Mouse (Mus musculus) embryonic facial prominence, embryonic 15.5 days (tissue): ENCODE data around the gene Slc44a1. TPM values are rescaled to one million over a fixed set of nuclear protein-coding genes. Genes with fewer than 3 reads are reported as not detected.

Experiments
- ATAC-seq: fragments of 200-750 bp; cut with Nextera tagmentation; 2 replicates; pipeline ENCODE4 v1.8.0; 2017; ENCODE audit warnings: low read depth, moderate TSS enrichment; ENCODE audit not compliant: insufficient number of reproducible peaks, low FRiP score, low TSS enrichment
- H3K27ac ChIP-seq: fragments of 300-500 bp; sonication (generic); replicated peaks from 2 replicates; pipeline ENCODE4 v1.5.1; 2015; ENCODE audit warnings: mild to moderate bottlenecking, inconsistent platforms
- H3K27me3 ChIP-seq: fragments of 300-500 bp; sonication (generic); 2 replicates; pipeline ENCODE4 v1.6.1; 2015; ENCODE audit warnings: inconsistent platforms
- H3K36me3 ChIP-seq: fragments of 300-500 bp; sonication (generic); 2 replicates; pipeline ENCODE4 v1.6.1; 2015; ENCODE audit warnings: mild to moderate bottlenecking, inconsistent platforms
- H3K4me1 ChIP-seq: fragments of 300-500 bp; sonication (generic); 2 replicates; pipeline ENCODE4 v1.6.1; 2015; ENCODE audit warnings: inconsistent platforms
- H3K4me2 ChIP-seq: fragments of 300-500 bp; sonication (generic); replicated peaks from 2 replicates; pipeline ENCODE4 v1.6.1; 2015; ENCODE audit warnings: mild to moderate bottlenecking, inconsistent platforms
- H3K4me3 ChIP-seq: fragments of 300-500 bp; sonication (generic); replicated peaks from 2 replicates; pipeline ENCODE4 v1.5.1; 2015; ENCODE audit warnings: mild to moderate bottlenecking, inconsistent platforms
- H3K9ac ChIP-seq: fragments of 300-500 bp; sonication (generic); 2 replicates; pipeline ENCODE4 v1.6.1; 2015; ENCODE audit warnings: inconsistent platforms
- H3K9me3 ChIP-seq: fragments of 300-500 bp; sonication (generic); replicated peaks from 2 replicates; pipeline ENCODE4 v1.6.1; 2016; ENCODE audit warnings: inconsistent platforms
- WGBS: fragments of 180-500 bp; shearing (Covaris S2); methylation state at CpG from one replicate; pipeline ENCODE4 v1.1.7; 2015; 5-methylcytosine and 5-hydroxymethylcytosine counted together
- polyA plus RNA-seq: library from polyadenylated mRNA; unstranded; fragments of >200 nt; fragmentation: Nextera tagmentation; extraction: Ambion mirVana; gene quantifications from 2 replicates; pipeline ENCODE4 v1.2.1, GENCODE M21; 2015

Gene Slc44a1
- polyA plus RNA-seq, 1 experiment from 2014 or later = 47.9 TPM

DNA sequence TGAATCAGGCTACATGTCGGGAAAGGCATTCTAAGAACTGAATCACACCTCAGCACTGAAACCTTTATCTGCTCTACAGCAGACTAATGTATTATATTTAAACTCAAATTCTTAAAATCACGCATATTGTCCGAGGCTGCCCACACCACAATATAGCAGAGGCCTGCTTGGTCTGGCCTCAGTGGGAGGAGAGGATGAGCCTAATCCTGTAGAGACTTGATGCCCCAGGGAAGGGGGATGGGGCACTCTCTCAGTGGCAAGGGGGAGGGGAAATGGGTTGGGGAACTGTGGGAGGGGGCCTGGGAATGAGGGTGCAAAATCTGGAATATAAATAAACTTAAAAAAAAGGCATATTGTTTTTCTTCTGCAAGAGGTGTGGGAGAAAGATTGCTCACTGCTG is 177.8 kb downstream of the Slc44a1 start:
- Histone ChIP-seq H3K4me2 (no peak overlapping the region), H3K27me3 (no peaks in the 10 kb centered on the region), H3K9me3 (no peaks in the 10 kb centered on the region), H3K4me1 (no peaks in the 10 kb centered on the region), H3K36me3 (no peaks in the 10 kb centered on the region), H3K9ac (no peak overlapping the region), H3K4me3 (no peak overlapping the region), H3K27ac (no peak overlapping the region)
- ATAC-seq = no peak
- WGBS = 56% methylated on average over 3 of the region's 3 CpGs

DNA sequence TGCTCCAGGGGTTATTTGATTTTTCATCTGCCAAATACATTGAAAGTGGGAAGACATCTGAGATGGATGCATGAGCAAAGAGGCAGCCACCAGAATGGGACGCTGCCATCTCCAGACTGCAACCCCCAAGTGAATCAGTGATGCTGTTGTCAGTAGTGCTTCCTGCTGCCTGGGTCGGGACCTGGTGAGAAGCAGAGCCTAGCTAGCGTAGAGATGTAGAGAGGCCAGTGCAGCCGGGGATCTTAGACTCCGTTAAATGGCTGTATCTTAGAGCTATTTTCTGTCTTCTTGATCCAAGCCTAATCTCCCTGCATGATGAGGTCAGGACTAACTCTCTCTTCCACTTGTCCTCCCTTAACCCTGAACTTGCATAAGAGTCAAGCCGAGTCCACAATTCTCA is 179.9 kb downstream of the Slc44a1 start:
- Histone ChIP-seq H3K4me1 (no peaks in the 10 kb centered on the region), H3K27me3 (no peaks in the 10 kb centered on the region), H3K9me3 (no peaks in the 10 kb centered on the region), H3K9ac (no peak overlapping the region), H3K4me2 (no peak overlapping the region), H3K4me3 (no peak overlapping the region), H3K27ac (no peak overlapping the region), H3K36me3 (no peaks in the 10 kb centered on the region)
- WGBS = 84% methylated on average over 6 of the region's 6 CpGs
- ATAC-seq = no peak

DNA sequence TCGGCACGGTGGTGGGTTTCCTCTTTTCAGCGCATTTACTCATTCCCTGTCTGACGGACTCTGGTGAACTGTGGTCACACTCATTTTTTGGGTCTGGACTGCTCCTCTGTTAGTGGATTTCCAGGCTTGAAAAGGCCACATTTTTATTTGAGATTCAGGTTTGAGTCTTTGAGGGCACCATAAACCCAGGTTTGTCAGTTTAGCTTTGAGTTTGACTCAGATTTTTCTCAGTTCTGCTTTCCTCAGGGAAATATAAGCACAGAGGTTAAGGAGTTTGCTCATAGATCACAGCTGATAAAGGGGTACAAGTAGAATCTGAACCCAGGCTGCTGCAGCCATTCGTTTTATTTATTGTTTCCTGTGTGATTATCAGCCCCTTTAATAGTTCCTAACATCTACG is 180.9 kb downstream of the Slc44a1 start:
- ATAC-seq = no peak
- H3K4me2 ChIP-seq = no peak overlapping the region
- H3K9ac ChIP-seq = no peak overlapping the region
- no peaks in the 10 kb centered on the region for H3K27me3 ChIP-seq
- no peaks in the 10 kb centered on the region for H3K4me1 ChIP-seq
- no peaks in the 10 kb centered on the region for H3K36me3 ChIP-seq
- WGBS = 66% methylated on average over 6 of the region's 6 CpGs
- no peak overlapping the region for H3K4me3 ChIP-seq
- no peak overlapping the region for H3K27ac ChIP-seq
- no peaks in the 10 kb centered on the region for H3K9me3 ChIP-seq

DNA sequence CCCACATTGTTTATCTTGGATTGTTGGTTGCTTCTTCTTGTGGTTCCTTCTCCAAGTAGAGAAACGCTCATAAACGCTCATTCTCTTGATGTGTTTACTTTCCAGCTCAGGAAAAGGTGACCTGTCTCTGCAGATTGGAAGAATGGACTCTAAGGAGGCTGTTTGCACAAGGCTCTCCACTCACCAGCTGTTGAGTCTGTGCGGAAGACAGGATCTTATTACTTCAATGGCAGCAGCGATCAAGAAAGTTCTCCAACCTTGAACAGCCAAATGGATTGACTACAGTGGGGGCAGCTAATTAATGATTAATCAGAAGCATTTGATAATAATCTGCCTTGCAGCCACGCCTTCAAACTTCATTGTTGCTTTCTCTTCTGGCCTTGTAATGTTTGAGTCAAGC is 181.3 kb downstream of the Slc44a1 start:
- no peak overlapping the region for H3K27ac ChIP-seq
- no peak overlapping the region for H3K4me3 ChIP-seq
- no peak for ATAC-seq
- no peaks in the 10 kb centered on the region for H3K4me1 ChIP-seq
- H3K27me3 ChIP-seq = no peaks in the 10 kb centered on the region
- no peaks in the 10 kb centered on the region for H3K9me3 ChIP-seq
- no peaks in the 10 kb centered on the region for H3K36me3 ChIP-seq
- WGBS = 76% methylated on average over 5 of the region's 5 CpGs
- no peak overlapping the region for H3K4me2 ChIP-seq
- H3K9ac ChIP-seq = no peak overlapping the region

DNA sequence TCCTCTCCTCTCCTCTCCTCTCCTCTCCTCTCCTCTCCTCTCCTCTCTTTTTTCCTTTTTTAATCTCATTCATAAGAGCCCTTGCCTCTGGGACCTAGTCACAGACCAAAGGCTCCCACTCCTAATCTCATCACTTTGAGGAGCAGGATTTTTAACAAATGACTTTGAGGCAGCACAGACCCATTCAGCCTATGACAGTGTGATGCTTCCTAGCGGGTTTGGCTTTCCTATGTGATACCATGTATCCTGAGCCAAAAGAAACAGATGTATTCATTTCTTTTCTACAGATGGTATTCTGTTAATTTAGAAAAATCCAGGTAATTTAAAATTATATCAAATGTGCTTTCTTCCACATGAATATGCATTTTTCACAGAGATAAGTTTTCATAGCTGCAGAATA is 183.5 kb downstream of the Slc44a1 start:
- WGBS = 84% methylated on average over 1 of the region's 1 CpGs
- Histone ChIP-seq H3K9me3 (no peaks in the 10 kb centered on the region), H3K4me1 (no peaks in the 10 kb centered on the region), H3K36me3 (no peaks in the 10 kb centered on the region), H3K4me3 (no peak overlapping the region), H3K9ac (no peak overlapping the region), H3K4me2 (no peak overlapping the region), H3K27ac (no peak overlapping the region), H3K27me3 (no peaks in the 10 kb centered on the region)
- ATAC-seq = no peak

DNA sequence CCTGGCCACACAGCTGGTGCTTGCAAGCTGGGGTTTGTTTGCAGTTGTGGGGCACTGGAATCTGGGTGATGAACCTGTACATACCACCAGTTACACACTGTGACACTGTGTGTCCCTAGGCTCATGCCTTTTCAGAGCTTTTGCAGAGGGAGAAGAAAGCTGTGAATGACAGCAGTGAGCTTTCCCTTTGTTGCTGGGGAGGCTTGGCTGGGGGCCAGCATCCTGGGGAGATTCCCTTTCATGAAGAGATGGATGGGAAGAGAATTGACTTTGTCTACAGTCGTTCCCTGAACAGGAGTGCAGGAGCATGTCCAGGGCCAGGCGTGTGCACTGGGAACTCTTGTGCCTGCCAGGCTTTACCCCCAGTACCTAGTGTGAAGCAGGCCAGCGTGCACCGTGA is 184.6 kb downstream of the Slc44a1 start:
- H3K4me1 ChIP-seq = 0 out of 2 replicates have a peak, but pooled peaks cover 4% of the 10 kb centered on the region
- H3K4me3 ChIP-seq = no peak overlapping the region
- no peaks in the 10 kb centered on the region for H3K9me3 ChIP-seq
- no peak overlapping the region for H3K27ac ChIP-seq
- ATAC-seq = no peak
- no peak overlapping the region for H3K4me2 ChIP-seq
- H3K9ac ChIP-seq = no peak overlapping the region
- 54% methylated on average over 4 of the region's 4 CpGs for WGBS
- no peaks in the 10 kb centered on the region for H3K36me3 ChIP-seq
- H3K27me3 ChIP-seq = no peaks in the 10 kb centered on the region

DNA sequence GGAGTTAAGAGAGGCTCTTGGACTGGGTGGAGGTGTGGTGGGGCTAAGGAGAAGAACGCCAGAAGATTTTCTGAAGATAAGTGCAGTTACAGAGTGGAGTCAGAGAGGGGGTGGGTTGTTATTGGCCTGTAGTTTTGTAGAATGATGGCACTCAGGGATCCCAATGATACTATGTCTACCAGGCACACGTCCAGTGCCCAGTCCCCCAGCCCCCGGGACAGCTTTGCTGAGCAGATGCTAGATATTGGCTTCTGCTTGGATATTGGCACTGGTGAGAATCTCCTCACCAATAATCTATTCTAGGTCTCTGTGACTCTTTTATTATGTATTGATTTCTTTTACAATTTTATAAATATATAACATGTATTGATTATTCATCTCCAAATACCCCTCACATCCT is 185.1 kb downstream of the Slc44a1 start:
- WGBS = 83% methylated on average over 3 of the region's 3 CpGs

DNA sequence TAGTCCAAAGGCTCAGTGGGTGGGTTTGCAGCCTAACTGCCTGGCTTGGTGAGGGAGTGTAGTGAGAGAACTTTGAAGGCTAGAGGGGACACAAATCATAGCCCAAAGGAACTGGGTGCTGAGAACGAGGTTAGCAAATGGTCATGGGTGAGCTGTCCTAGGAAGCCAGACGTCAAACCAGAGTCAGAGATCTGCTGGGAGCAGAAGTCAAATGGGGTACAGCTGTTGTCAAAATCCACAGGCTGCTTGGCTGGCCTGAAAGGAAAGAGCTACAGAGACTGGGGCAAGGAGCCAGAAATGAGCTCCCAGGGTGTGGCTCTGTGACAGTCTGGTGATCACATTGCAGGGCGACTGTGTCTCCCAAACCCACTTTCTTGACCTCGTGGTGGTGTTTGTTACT is 188.7 kb downstream of the Slc44a1 start:
- Histone ChIP-seq H3K4me3 (no peak overlapping the region), H3K9ac (no peak overlapping the region), H3K4me2 (no peak overlapping the region), H3K4me1 (peaks cover 14% of the 10 kb centered on the region; the same call in 1 of the 2 replicates), H3K36me3 (no peaks in the 10 kb centered on the region), H3K27me3 (no peaks in the 10 kb centered on the region), H3K9me3 (no peaks in the 10 kb centered on the region), H3K27ac (no peak overlapping the region)
- 32% methylated on average over 4 of the region's 4 CpGs for WGBS
- ATAC-seq = no peak

More for the DNA sequence above, 185.1 kb downstream of the Slc44a1 start:
- H3K9me3 ChIP-seq = no peaks in the 10 kb centered on the region
- H3K4me3 ChIP-seq = no peak overlapping the region
- H3K27me3 ChIP-seq = no peaks in the 10 kb centered on the region
- H3K36me3 ChIP-seq = no peaks in the 10 kb centered on the region
- no peak overlapping the region for H3K4me2 ChIP-seq
- no peak overlapping the region for H3K9ac ChIP-seq
- no peak overlapping the region for H3K27ac ChIP-seq
- ATAC-seq = no peak
- 0 out of 2 replicates have a peak, but pooled peaks cover 4% of the 10 kb centered on the region for H3K4me1 ChIP-seq

DNA sequence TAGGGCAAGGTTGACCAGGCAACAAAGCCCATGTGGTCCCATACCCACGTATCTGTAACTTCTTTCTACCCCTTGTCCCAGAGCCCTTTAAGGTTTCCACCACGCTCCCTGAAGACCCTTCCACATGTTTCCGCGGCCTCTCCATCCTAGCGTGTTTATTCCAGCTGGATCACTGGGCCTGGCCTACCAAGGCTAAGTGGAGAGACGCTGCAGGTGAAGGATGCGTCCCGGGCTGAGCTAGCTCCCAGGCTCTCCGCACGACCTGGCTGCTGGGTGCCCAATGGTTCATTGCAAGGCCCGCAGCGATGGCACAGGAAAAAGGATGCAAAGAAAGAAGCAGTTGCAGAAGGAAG is 190.7 kb downstream of the Slc44a1 start:
- 6% methylated on average over 12 of the region's 12 CpGs for WGBS
- H3K9ac ChIP-seq = peak overlapping the region; percentile 53; the same call in 1 of the 2 replicates
- H3K4me1 ChIP-seq = peaks cover 14% of the 10 kb centered on the region; the same call in 1 of the 2 replicates
- peak overlapping the region; percentile 65 for H3K4me3 ChIP-seq
- H3K9me3 ChIP-seq = no peaks in the 10 kb centered on the region
- ATAC-seq = 0 out of 2 replicates have a peak, but pooled peaks have one; percentile 2
- H3K27me3 ChIP-seq = no peaks in the 10 kb centered on the region
- no peaks in the 10 kb centered on the region for H3K36me3 ChIP-seq
- peak overlapping the region; percentile 72 for H3K4me2 ChIP-seq
- H3K27ac ChIP-seq = 0 out of 2 replicates have a peak overlapping the region, but pooled peaks have one; percentile 44

DNA sequence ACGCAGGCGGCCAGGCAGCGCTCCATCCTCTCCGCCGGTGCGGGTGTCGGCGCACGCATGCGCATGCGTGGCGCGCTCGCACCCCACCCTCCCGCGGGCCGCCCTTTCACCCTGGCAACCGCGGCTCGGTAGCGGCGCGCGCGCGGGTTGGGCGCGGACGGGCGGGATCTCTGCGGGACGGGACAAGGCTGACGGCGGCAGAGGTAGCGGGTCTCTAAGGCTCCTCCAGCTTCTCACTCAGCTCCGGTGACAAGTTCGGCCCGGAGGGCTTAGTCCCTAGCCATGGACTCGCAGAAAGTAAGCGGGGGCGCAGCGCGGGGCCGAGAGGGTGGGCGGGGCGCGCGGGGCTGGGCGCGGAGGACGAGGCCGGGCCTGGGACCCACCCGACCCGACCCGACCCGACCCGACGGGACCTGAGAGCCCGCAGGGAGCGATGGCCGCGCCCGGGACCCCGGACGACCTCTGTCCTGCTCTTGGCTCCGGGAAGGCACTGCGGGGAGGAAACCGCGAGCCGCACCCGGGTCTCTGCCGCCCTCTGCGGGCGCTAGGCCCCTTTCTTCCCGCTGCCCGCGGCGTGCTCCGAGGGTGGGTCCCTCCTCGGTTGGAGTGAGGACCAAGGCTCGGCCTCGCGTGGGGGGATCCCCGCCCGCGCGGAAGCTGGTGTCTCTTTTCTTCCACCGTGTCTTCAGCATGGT is 191.2 kb downstream of the Slc44a1 start, which contains the start of gene Fsd1l:
Gene Fsd1l, plus strand, starts transcription at position 156 of the 695 bp plus-strand sequence.
- Histone ChIP-seq H3K9ac (peak within 1 kb of the TSS; percentile 53), H3K4me3 (peak within 1 kb of the TSS; percentile 65), H3K4me2 (peak within 1 kb of the TSS; percentile 72), H3K27me3 (no peaks in the 10 kb centered on the region), H3K36me3 (no peaks in the 10 kb centered on the region), H3K9me3 (no peaks in the 10 kb centered on the region), H3K4me1 (peaks cover 14% of the 10 kb centered on the region; the same call in 1 of the 2 replicates), H3K27ac (peak within 1 kb of the TSS; percentile 44; the same call in 1 of the 2 replicates)
- peak; percentile 87 for ATAC-seq
- WGBS = under 1% methylated on average over 87 of the region's 88 CpGs

DNA sequence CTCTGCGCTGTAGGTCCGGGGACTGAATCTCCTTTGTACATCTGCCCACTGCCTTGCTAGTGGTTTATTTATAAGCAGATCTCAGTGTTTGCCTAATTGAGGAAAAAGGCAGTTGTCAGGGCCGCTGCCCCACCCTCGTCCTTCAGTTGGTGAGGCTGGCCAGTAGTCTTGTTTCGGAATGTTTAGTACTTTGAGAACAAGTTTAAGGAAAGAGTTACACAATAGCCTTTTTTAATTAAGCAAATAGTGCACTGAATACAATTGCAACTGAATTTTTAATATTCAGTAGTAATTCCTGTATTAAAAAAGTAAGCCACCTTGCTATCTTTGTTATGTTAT is 191.8 kb downstream of the Slc44a1 start:
- Histone ChIP-seq H3K4me1 (peaks cover 14% of the 10 kb centered on the region; the same call in 1 of the 2 replicates), H3K4me3 (peak overlapping the region; percentile 65), H3K27ac (peak overlapping the region; percentile 44; the same call in 1 of the 2 replicates), H3K4me2 (peak overlapping the region; percentile 72), H3K9me3 (no peaks in the 10 kb centered on the region), H3K27me3 (no peaks in the 10 kb centered on the region), H3K36me3 (no peaks in the 10 kb centered on the region), H3K9ac (peak overlapping the region; percentile 53)
- ATAC-seq = no peak
- WGBS = 1% methylated on average over 5 of the region's 5 CpGs

DNA sequence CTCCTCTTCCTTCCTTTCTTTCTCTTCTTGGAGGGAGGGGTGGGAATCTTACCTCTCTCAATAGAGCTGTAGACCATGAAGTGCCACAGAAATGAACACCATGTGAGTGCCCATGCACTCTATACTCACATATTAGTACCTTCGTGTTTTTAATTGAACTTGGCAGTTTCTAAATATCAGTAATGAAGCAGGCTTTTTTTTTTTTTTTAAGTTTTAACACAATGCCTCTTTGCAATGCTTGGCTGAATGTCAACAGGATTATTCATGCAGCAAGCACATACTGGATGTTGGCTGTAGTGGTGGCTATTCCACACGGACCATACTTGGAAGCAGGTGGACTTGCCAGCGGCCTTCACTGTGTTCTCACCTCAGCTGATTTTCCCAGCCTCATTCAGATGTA is 195.1 kb downstream of the Slc44a1 start:
- no peaks in the 10 kb centered on the region for H3K9me3 ChIP-seq

More for the DNA sequence above, 195.1 kb downstream of the Slc44a1 start:
- no peak overlapping the region for H3K9ac ChIP-seq
- no peaks in the 10 kb centered on the region for H3K36me3 ChIP-seq
- H3K4me2 ChIP-seq = no peak overlapping the region
- peaks cover 17% of the 10 kb centered on the region; the same call in 1 of the 2 replicates for H3K4me1 ChIP-seq
- ATAC-seq = no peak
- 75% methylated on average over 3 of the region's 3 CpGs for WGBS
- no peak overlapping the region for H3K4me3 ChIP-seq
- no peaks in the 10 kb centered on the region for H3K27me3 ChIP-seq
- no peak overlapping the region for H3K27ac ChIP-seq
